Mouse (Mus musculus) brain, embryonic 14.5 days (tissue): ENCODE measurements around the gene Gm9803.

Experiments used
- CTCF ChIP-seq: fragments of 200-500 bp; IDR thresholded peaks from 2 replicates; pipeline ENCODE4 v1.5.1; 2012; ENCODE audit warnings: inconsistent platforms, mild to moderate bottlenecking, moderate library complexity, borderline replicate concordance; ENCODE audit not compliant: insufficient read depth, insufficient read length; ENCODE audit errors: extremely low read depth
- POLR2A ChIP-seq: fragments of 200-500 bp; IDR thresholded peaks from 2 replicates; pipeline ENCODE4 v1.6.1; 2012; ENCODE audit warnings: mild to moderate bottlenecking, inconsistent platforms, borderline replicate concordance; ENCODE audit not compliant: poor library complexity, insufficient read depth, insufficient read length, severe bottlenecking; ENCODE audit errors: extremely low read depth

DNA sequence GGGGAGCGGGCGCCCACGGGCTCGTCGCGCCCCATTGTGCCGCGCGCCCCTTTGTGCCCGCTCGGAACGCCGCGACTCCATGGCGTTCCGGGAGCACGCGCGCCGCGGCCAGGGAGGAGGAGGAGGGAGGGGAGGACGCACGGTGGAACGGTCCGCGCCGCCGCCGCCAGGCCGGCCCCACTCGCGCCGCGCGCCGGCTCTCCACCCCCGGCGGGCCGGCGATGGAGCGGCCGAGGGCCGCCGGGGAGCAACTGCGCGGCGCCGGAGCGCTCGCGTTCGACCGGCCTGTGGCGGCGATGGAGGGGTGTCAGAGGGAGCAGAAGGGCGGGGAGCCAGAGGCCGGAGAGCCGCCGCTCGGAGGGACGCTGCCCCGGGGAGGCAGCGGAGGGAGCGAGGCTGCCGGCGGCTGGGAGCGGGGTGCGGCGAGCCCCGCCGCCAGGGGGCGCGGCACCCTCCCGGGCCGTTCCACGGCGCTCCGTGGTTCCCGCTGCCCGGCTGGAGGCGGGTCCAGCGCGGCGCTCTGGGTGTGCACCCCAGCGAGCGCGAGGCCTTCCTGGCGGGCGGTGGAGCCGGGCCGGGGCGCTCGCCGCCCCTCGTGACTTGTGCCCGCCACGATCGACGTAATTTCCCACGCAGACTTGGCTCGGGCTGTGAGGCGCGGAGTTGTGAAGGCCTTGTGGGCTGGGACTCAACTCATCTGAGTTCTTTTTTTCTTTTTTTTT lies 44.3 kb upstream of the Gm9803 start:
- TF ChIP-seq CTCF, result peak; percentile 66
- peak; percentile 82 for TF ChIP-seq POLR2A
